Mouse (Mus musculus): ENCODE measurements around the gene Asl. TPM values are rescaled to one million over a fixed set of nuclear protein-coding genes. Genes with fewer than 3 reads are reported as not detected.

The Asl gene
- polyA plus RNA-seq, 1 experiment from 2014 or later: 21.0 TPM

- no peak overlapping the region for H3K4me3 ChIP-seq (ENCODE audit: low read depth, low read length)
- H3K27ac ChIP-seq (replicated peaks; ENCODE audit: low read depth, low read length): no peak overlapping the region
- H3K9me3 ChIP-seq (replicated peaks; ENCODE audit: control insufficient read depth, low read length): no peaks in the 10 kb centered on the region; the same call in 1 of the 2 replicates
- no peaks in the 10 kb centered on the region; the same call in none of the 2 replicates for H3K36me3 ChIP-seq (replicated peaks; ENCODE audit: control insufficient read depth, insufficient read depth, low read depth, low read length)
- no peak overlapping the region for H3K4me2 ChIP-seq (ENCODE audit: low read depth, low read length)
- no peak overlapping the region for H3K9ac ChIP-seq (replicated peaks; ENCODE audit: low read length)
- H3K4me1 ChIP-seq (ENCODE audit: control insufficient read depth, insufficient read depth, low read length): no peaks in the 10 kb centered on the region
- no peaks in the 10 kb centered on the region for H3K27me3 ChIP-seq (ENCODE audit: control insufficient read depth, insufficient read depth, low read length)
- WGBS: 81% methylated on average over 2 of the region's 2 CpGs
- ATAC-seq (replicated peaks; ENCODE audit: insufficient number of reproducible peaks, low FRiP score, low TSS enrichment, low read depth) (no peak), DNase-seq (ENCODE audit: low spot score) (no peak)
Observed at GRCm38 (mm10) chr5:130063760-130064159, 34.7 kb upstream of the Asl start.

- WGBS: 83% methylated on average over 2 of the region's 2 CpGs
- no peak overlapping the region for H3K9ac ChIP-seq (replicated peaks; ENCODE audit: low read length)
- H3K27ac ChIP-seq (replicated peaks; ENCODE audit: low read depth, low read length): no peak overlapping the region
- DNase-seq (ENCODE audit: low spot score) (no peak), ATAC-seq (replicated peaks; ENCODE audit: insufficient number of reproducible peaks, low FRiP score, low TSS enrichment, low read depth) (no peak)
- H3K4me2 ChIP-seq (ENCODE audit: low read depth, low read length): no peak overlapping the region
- H3K27me3 ChIP-seq (ENCODE audit: control insufficient read depth, insufficient read depth, low read length): no peaks in the 10 kb centered on the region
- H3K36me3 ChIP-seq (replicated peaks; ENCODE audit: control insufficient read depth, insufficient read depth, low read depth, low read length): no peaks in the 10 kb centered on the region; the same call in none of the 2 replicates
- no peaks in the 10 kb centered on the region; the same call in 1 of the 2 replicates for H3K9me3 ChIP-seq (replicated peaks; ENCODE audit: control insufficient read depth, low read length)
- H3K4me3 ChIP-seq (ENCODE audit: low read depth, low read length): no peak overlapping the region
- no peaks in the 10 kb centered on the region for H3K4me1 ChIP-seq (ENCODE audit: control insufficient read depth, insufficient read depth, low read length)
Observed at GRCm38 (mm10) chr5:130062096-130062495, 33.0 kb upstream of the Asl start.

- no peak for ATAC-seq (replicated peaks; ENCODE audit: insufficient number of reproducible peaks, low FRiP score, low TSS enrichment, low read depth)
- Histone ChIP-seq H3K27me3 (ENCODE audit: control insufficient read depth, insufficient read depth, low read length) (no peaks in the 10 kb centered on the region), H3K4me1 (ENCODE audit: control insufficient read depth, insufficient read depth, low read length) (no peaks in the 10 kb centered on the region), H3K36me3 (replicated peaks; ENCODE audit: control insufficient read depth, insufficient read depth, low read depth, low read length) (no peaks in the 10 kb centered on the region; the same call in none of the 2 replicates), H3K4me2 (ENCODE audit: low read depth, low read length) (no peak overlapping the region), H3K9me3 (replicated peaks; ENCODE audit: control insufficient read depth, low read length) (no peaks in the 10 kb centered on the region), H3K4me3 (ENCODE audit: low read depth, low read length) (no peak overlapping the region), H3K9ac (replicated peaks; ENCODE audit: low read length) (no peak overlapping the region), H3K27ac (replicated peaks; ENCODE audit: low read depth, low read length) (no peak overlapping the region)
- 91% methylated on average over 4 of the region's 4 CpGs for WGBS
- DNase-seq (ENCODE audit: low spot score): no peak
Observed at GRCm38 (mm10) chr5:130060329-130060665, 31.2 kb upstream of the Asl start.

GRCm38 (mm10) chr5:130059413-130060328, 30.6 kb upstream of the Asl start:
- ATAC-seq (replicated peaks; ENCODE audit: insufficient number of reproducible peaks, low FRiP score, low TSS enrichment, low read depth): no peak
- Histone ChIP-seq H3K9me3 (replicated peaks; ENCODE audit: control insufficient read depth, low read length) (no peaks in the 10 kb centered on the region), H3K27me3 (ENCODE audit: control insufficient read depth, insufficient read depth, low read length) (no peaks in the 10 kb centered on the region), H3K4me1 (ENCODE audit: control insufficient read depth, insufficient read depth, low read length) (no peaks in the 10 kb centered on the region), H3K27ac (replicated peaks; ENCODE audit: low read depth, low read length) (no peak overlapping the region), H3K4me3 (ENCODE audit: low read depth, low read length) (no peak overlapping the region), H3K4me2 (ENCODE audit: low read depth, low read length) (no peak overlapping the region), H3K36me3 (replicated peaks; ENCODE audit: control insufficient read depth, insufficient read depth, low read depth, low read length) (no peaks in the 10 kb centered on the region; the same call in none of the 2 replicates), H3K9ac (replicated peaks; ENCODE audit: low read length) (no peak overlapping the region)
- DNase-seq (ENCODE audit: low spot score): no peak
- 78% methylated on average over 12 of the region's 12 CpGs for WGBS

- H3K4me1 ChIP-seq (ENCODE audit: control insufficient read depth, insufficient read depth, low read length): no peaks in the 10 kb centered on the region
- H3K4me2 ChIP-seq (ENCODE audit: low read depth, low read length): no peak overlapping the region
- no peak overlapping the region for H3K27ac ChIP-seq (replicated peaks; ENCODE audit: low read depth, low read length)
- no peaks in the 10 kb centered on the region for H3K9me3 ChIP-seq (replicated peaks; ENCODE audit: control insufficient read depth, low read length)
- 90% methylated on average over 2 of the region's 2 CpGs for WGBS
- no peaks in the 10 kb centered on the region for H3K27me3 ChIP-seq (ENCODE audit: control insufficient read depth, insufficient read depth, low read length)
- no peak overlapping the region for H3K4me3 ChIP-seq (ENCODE audit: low read depth, low read length)
- no peak for DNase-seq (ENCODE audit: low spot score)
- H3K36me3 ChIP-seq (replicated peaks; ENCODE audit: control insufficient read depth, insufficient read depth, low read depth, low read length): no peaks in the 10 kb centered on the region; the same call in none of the 2 replicates
- no peak for ATAC-seq (replicated peaks; ENCODE audit: insufficient number of reproducible peaks, low FRiP score, low TSS enrichment, low read depth)
- H3K9ac ChIP-seq (replicated peaks; ENCODE audit: low read length): no peak overlapping the region
Observed at GRCm38 (mm10) chr5:130056303-130056702, 27.3 kb upstream of the Asl start.

GRCm38 (mm10) chr5:130055688-130056087, 26.6 kb upstream of the Asl start:
- Histone ChIP-seq H3K4me2 (ENCODE audit: low read depth, low read length) (no peak overlapping the region), H3K36me3 (replicated peaks; ENCODE audit: control insufficient read depth, insufficient read depth, low read depth, low read length) (no peaks in the 10 kb centered on the region; the same call in none of the 2 replicates), H3K4me3 (ENCODE audit: low read depth, low read length) (no peak overlapping the region), H3K9me3 (replicated peaks; ENCODE audit: control insufficient read depth, low read length) (no peaks in the 10 kb centered on the region), H3K4me1 (ENCODE audit: control insufficient read depth, insufficient read depth, low read length) (no peaks in the 10 kb centered on the region), H3K27me3 (ENCODE audit: control insufficient read depth, insufficient read depth, low read length) (no peaks in the 10 kb centered on the region), H3K27ac (replicated peaks; ENCODE audit: low read depth, low read length) (no peak overlapping the region), H3K9ac (replicated peaks; ENCODE audit: low read length) (no peak overlapping the region)
- WGBS: 95% methylated on average over 4 of the region's 4 CpGs
- DNase-seq (ENCODE audit: low spot score) (no peak), ATAC-seq (replicated peaks; ENCODE audit: insufficient number of reproducible peaks, low FRiP score, low TSS enrichment, low read depth) (no peak)

- ATAC-seq (replicated peaks; ENCODE audit: insufficient number of reproducible peaks, low FRiP score, low TSS enrichment, low read depth): no peak
- WGBS: 88% methylated on average over 6 of the region's 6 CpGs
- H3K36me3 ChIP-seq (replicated peaks; ENCODE audit: control insufficient read depth, insufficient read depth, low read depth, low read length): no peaks in the 10 kb centered on the region
Observed at GRCm38 (mm10) chr5:130052955-130053354, 23.9 kb upstream of the Asl start.

GRCm38 (mm10) chr5:130052510-130052909, 23.5 kb upstream of the Asl start:
- no peaks in the 10 kb centered on the region for H3K4me1 ChIP-seq (ENCODE audit: control insufficient read depth, insufficient read depth, low read length)
- H3K4me2 ChIP-seq (ENCODE audit: low read depth, low read length): no peak overlapping the region
- no peak for ATAC-seq (replicated peaks; ENCODE audit: insufficient number of reproducible peaks, low FRiP score, low TSS enrichment, low read depth)
- H3K9me3 ChIP-seq (replicated peaks; ENCODE audit: control insufficient read depth, low read length): no peaks in the 10 kb centered on the region
- no peaks in the 10 kb centered on the region for H3K27me3 ChIP-seq (ENCODE audit: control insufficient read depth, insufficient read depth, low read length)
- DNase-seq (ENCODE audit: low spot score): no peak
- no peaks in the 10 kb centered on the region for H3K36me3 ChIP-seq (replicated peaks; ENCODE audit: control insufficient read depth, insufficient read depth, low read depth, low read length)
- H3K9ac ChIP-seq (replicated peaks; ENCODE audit: low read length): no peak overlapping the region
- H3K27ac ChIP-seq (replicated peaks; ENCODE audit: low read depth, low read length): no peak overlapping the region
- 71% methylated on average over 5 of the region's 5 CpGs for WGBS
- no peak overlapping the region for H3K4me3 ChIP-seq (ENCODE audit: low read depth, low read length)

More at GRCm38 (mm10) chr5:130052955-130053354, 23.9 kb upstream of the Asl start:
- Histone ChIP-seq H3K27ac (replicated peaks; ENCODE audit: low read depth, low read length) (no peak overlapping the region), H3K9ac (replicated peaks; ENCODE audit: low read length) (no peak overlapping the region), H3K4me3 (ENCODE audit: low read depth, low read length) (no peak overlapping the region), H3K27me3 (ENCODE audit: control insufficient read depth, insufficient read depth, low read length) (no peaks in the 10 kb centered on the region), H3K4me2 (ENCODE audit: low read depth, low read length) (no peak overlapping the region), H3K9me3 (replicated peaks; ENCODE audit: control insufficient read depth, low read length) (no peaks in the 10 kb centered on the region), H3K4me1 (ENCODE audit: control insufficient read depth, insufficient read depth, low read length) (no peaks in the 10 kb centered on the region)
- DNase-seq (ENCODE audit: low spot score): no peak

All from embryonic facial prominence, embryonic 11.5 days (tissue).